ENCODE assay signal across 8 mouse cellular contexts in genomic region chr4:123916748-123917547, GRCm38 (mm10). TPM values are rescaled to one million over a fixed set of nuclear protein-coding genes. Genes with fewer than 3 reads are reported as not detected.
DNase-seq lines count a peak whose midpoint lies in the region; ATAC-seq and TF ChIP-seq lines count a peak whose summit lies in the region.

TSS of gene Rragc (plus strand) at chr4:123917446.

- H3K4me2 ChIP-seq in forebrain, embryonic 13.5 days: peak within 1 kb of the TSS; percentile 96
- peak within 1 kb of the TSS; percentile 86 for H3K4me2 ChIP-seq in liver, postnatal 0 days (ENCODE audit: low read depth, low read length)
- peak within 1 kb of the TSS; percentile 93 for H3K4me2 ChIP-seq in neural tube, embryonic 14.5 days (ENCODE audit: low read depth, low read length)

- TF ChIP-seq EP300 in liver, postnatal 0 days (IDR thresholded peaks at IDR 0.05; ENCODE audit: low read depth): no peak

- peak; percentile 100 for ATAC-seq in forebrain, embryonic 13.5 days
- peak; percentile 99 for ATAC-seq in liver, postnatal 0 days
- ATAC-seq in neural tube, embryonic 14.5 days (ENCODE audit: low read depth): peak; percentile 99

- H3K9ac ChIP-seq in forebrain, embryonic 13.5 days: peak within 1 kb of the TSS; percentile 97
- peak within 1 kb of the TSS; percentile 95 for H3K9ac ChIP-seq in liver, postnatal 0 days (replicated peaks)
- H3K9ac ChIP-seq in neural tube, embryonic 14.5 days (replicated peaks; ENCODE audit: low read depth, low read length): peak within 1 kb of the TSS; percentile 93

- H3K27ac ChIP-seq in forebrain, embryonic 13.5 days: peak within 1 kb of the TSS; percentile 78
- peak within 1 kb of the TSS; percentile 95 for H3K27ac ChIP-seq in liver, postnatal 0 days (ENCODE audit: low read depth)
- H3K27ac ChIP-seq in neural tube, embryonic 14.5 days (ENCODE audit: low read depth, low read length): peak within 1 kb of the TSS; percentile 76

- under 1% methylated on average over 49 of the region's 49 CpGs for WGBS in forebrain, embryonic 13.5 days
- under 1% methylated on average over 49 of the region's 49 CpGs for WGBS in large intestine, adult 2 months
- under 1% methylated on average over 44 of the region's 49 CpGs for WGBS in liver, postnatal 0 days (ENCODE audit: insufficient replicate concordance)
- WGBS in neural tube, embryonic 14.5 days: under 1% methylated on average over 47 of the region's 49 CpGs

- DNase-seq in c-Kit-positive CD71-positive TER-119-positive erythroid progenitor cells, embryonic 14.5 days (ENCODE audit: low spot score): peak; percentile 98
- peak; percentile 100 for DNase-seq in heart, postnatal 10 days
- DNase-seq in large intestine, adult 2 months (ENCODE audit: low read depth, low spot score): peak; percentile 89
- DNase-seq in liver, postnatal 0 days: peak; percentile 100
- peak; percentile 100 for DNase-seq in testis, postnatal 10 days (ENCODE audit: low spot score)

- peak within 1 kb of the TSS; percentile 98 for H3K4me3 ChIP-seq in E14TG2a.4 (replicated peaks; ENCODE audit: low read length)
- H3K4me3 ChIP-seq in forebrain, embryonic 13.5 days: peak within 1 kb of the TSS; percentile 100
- H3K4me3 ChIP-seq in liver, postnatal 0 days (ENCODE audit: low read depth, low read length): peak within 1 kb of the TSS; percentile 99
- peak within 1 kb of the TSS; percentile 67 for H3K4me3 ChIP-seq in neural tube, embryonic 14.5 days (ENCODE audit: low read depth, low read length)

- H3K9me3 ChIP-seq in E14TG2a.4 (ENCODE audit: low read length): no peaks in the 10 kb centered on the region
- H3K9me3 ChIP-seq in forebrain, embryonic 13.5 days (replicated peaks): no peaks in the 10 kb centered on the region
- no peaks in the 10 kb centered on the region for H3K9me3 ChIP-seq in liver, postnatal 0 days (ENCODE audit: low read length)
- H3K9me3 ChIP-seq in neural tube, embryonic 14.5 days (ENCODE audit: control insufficient read depth, low read length): no peaks in the 10 kb centered on the region

- peaks cover 43% of the 10 kb centered on the region for H3K4me1 ChIP-seq in E14TG2a.4 (replicated peaks; ENCODE audit: low read depth, low read length)
- peaks cover 31% of the 10 kb centered on the region for H3K4me1 ChIP-seq in forebrain, embryonic 13.5 days
- peaks cover 27% of the 10 kb centered on the region for H3K4me1 ChIP-seq in liver, postnatal 0 days (ENCODE audit: insufficient read depth)
- peaks cover 22% of the 10 kb centered on the region for H3K4me1 ChIP-seq in neural tube, embryonic 14.5 days (ENCODE audit: control insufficient read depth, insufficient read depth, low read length)

- intact Hi-C loops in heart, postnatal 10 days (cut with DNase I): no loop called here

- TF ChIP-seq CTCF in E14TG2a.4 (conservative IDR thresholded peaks at IDR 0.05; ENCODE audit: low read length): no peak
- TF ChIP-seq CTCF in liver, postnatal 0 days (IDR thresholded peaks at IDR 0.05; ENCODE audit: low read depth): no peak

- H3K36me3 ChIP-seq in E14TG2a.4 (ENCODE audit: insufficient read depth, low read length): peaks cover 58% of the 10 kb centered on the region
- H3K36me3 ChIP-seq in forebrain, embryonic 13.5 days (ENCODE audit: poor library complexity, severe bottlenecking): peaks cover 33% of the 10 kb centered on the region
- H3K36me3 ChIP-seq in liver, postnatal 0 days (replicated peaks; ENCODE audit: insufficient read depth, low read length): peaks cover 17% of the 10 kb centered on the region
- H3K36me3 ChIP-seq in neural tube, embryonic 14.5 days (ENCODE audit: control insufficient read depth, insufficient read depth, low read length): 0 out of 2 replicates have a peak, but pooled peaks cover 7% of the 10 kb centered on the region

- no peaks in the 10 kb centered on the region for H3K27me3 ChIP-seq in E14TG2a.4 (ENCODE audit: insufficient read depth, low read length)
- no peaks in the 10 kb centered on the region for H3K27me3 ChIP-seq in forebrain, embryonic 13.5 days
- no peaks in the 10 kb centered on the region for H3K27me3 ChIP-seq in liver, postnatal 0 days (ENCODE audit: insufficient read depth, low read length)
- H3K27me3 ChIP-seq in neural tube, embryonic 14.5 days (ENCODE audit: control insufficient read depth, insufficient read depth, low read length): peaks cover 3% of the 10 kb centered on the region; the same call in 1 of the 2 replicates

RNA-seq across cellular contexts. Expression of gene Rragc, which starts in this region (rescaled TPM):
- 44.1 and 46.3 TPM in 2 replicates for polyA plus RNA-seq in forebrain, embryonic 13.5 days (2015; fragmentation: Nextera tagmentation; extraction: Ambion mirVana)
- 10 to 100 TPM; 53.3 to 54.2 TPM for total RNA-seq in heart, postnatal 10 days (2021)
- polyA plus RNA-seq in large intestine, adult 2 months (2012; rRNA removed): 27.5 and 29.2 TPM in 2 replicates
- polyA plus RNA-seq in liver, postnatal 0 days (2015; fragmentation: Nextera tagmentation; extraction: Ambion mirVana): 20.0 and 20.1 TPM in 2 replicates
- 47.3 and 52.3 TPM in 2 replicates for polyA plus RNA-seq in neural tube, embryonic 14.5 days (2014; fragmentation: Nextera tagmentation; extraction: Ambion mirVana)

Comparison
In these comparisons a context has a peak if more than half of its experiments do, and no peak if none do; other contexts are left out.
1. Peak in every context shown above with its lines: DNase-seq, ATAC-seq, H3K4me3 ChIP-seq and H3K27ac ChIP-seq.